Mouse (Mus musculus) small intestine, adult 2 months (tissue): ENCODE data around the gene Ap3d1.

ENCODE experiments used
- CTCF ChIP-seq: fragments of 200-500 bp; IDR thresholded peaks from 2 replicates; pipeline ENCODE4 v1.5.1; 2012; ENCODE audit warnings: low read depth, mild to moderate bottlenecking, control low read depth, inconsistent platforms, low read length, moderate library complexity, mixed read lengths; ENCODE audit not compliant: insufficient replicate concordance, insufficient read length; ENCODE audit errors: extremely low read depth
- POLR2A ChIP-seq: fragments of 200-500 bp; IDR thresholded peaks from 2 replicates; pipeline ENCODE4 v1.6.1; 2012; ENCODE audit warnings: low read depth, mild to moderate bottlenecking, control low read depth, inconsistent platforms, low read length, moderate library complexity

DNA sequence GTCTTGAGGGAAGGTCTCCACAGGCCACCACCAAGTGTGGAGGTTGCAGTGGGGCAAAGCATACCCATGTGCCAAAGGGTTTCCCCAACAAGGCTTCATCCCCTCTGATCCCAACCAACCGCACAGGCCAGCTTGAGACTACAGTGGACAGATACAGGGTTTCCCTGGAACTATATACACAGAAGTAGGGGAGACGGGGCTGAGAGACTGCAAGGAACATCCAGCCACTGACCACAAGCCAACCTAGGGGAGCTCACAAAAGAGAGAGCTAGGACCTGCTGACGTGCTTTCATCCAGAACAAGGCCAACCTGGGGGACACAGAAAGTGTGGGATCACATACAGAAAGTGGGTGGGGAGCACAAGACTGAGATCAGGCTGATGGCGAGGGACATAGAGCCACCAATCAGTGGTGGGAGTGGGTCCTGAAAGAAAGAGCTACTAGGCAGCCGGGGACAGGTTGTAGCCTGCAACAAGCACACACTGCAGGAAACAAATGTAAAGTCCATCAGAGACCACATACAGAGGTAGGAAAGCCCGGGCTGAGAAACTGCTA lies 67.1 kb downstream of the Ap3d1 start:
- TF ChIP-seq POLR2A (no peak), CTCF (no peak)
